Mouse (Mus musculus) testis, adult 2 months (tissue): ENCODE measurements around the gene Hoxd3.

Experiments
- CTCF ChIP-seq: fragments of 200-500 bp; IDR thresholded peaks from 2 replicates; pipeline ENCODE4 v1.5.1; 2012; ENCODE audit warnings: low read depth, mild to moderate bottlenecking, inconsistent platforms, low read length, moderate library complexity; ENCODE audit not compliant: control insufficient read depth, insufficient read depth, insufficient replicate concordance
- POLR2A ChIP-seq: fragments of 200-500 bp; IDR thresholded peaks from 2 replicates; pipeline ENCODE4 v1.6.1; 2012; ENCODE audit warnings: low read depth, mild to moderate bottlenecking, inconsistent platforms, low read length, moderate library complexity; ENCODE audit not compliant: control insufficient read depth

- TF ChIP-seq CTCF: peak; percentile 18; the same call in 1 of the 2 replicates
- 0 out of 2 replicates have a peak, but pooled peaks have one; percentile 9 for TF ChIP-seq POLR2A
Measured at GRCm38 (mm10) chr2:74691022-74691951, 20.4 kb upstream of the Hoxd3 start, which contains the start of gene Hoxd10.
